Mouse (Mus musculus) adipocyte (in vitro differentiated cells): Measurements from ENCODE around the gene Sbno1.

Source experiments
- DNase-seq: peaks from one replicate; pipeline ENCODE4 v3.0.0-alpha.2; 2016; ENCODE audit warnings: low spot score

The Sbno1 gene

GRCm38 (mm10) chr5:124330086-124330485 lies 95.7 kb downstream of the Sbno1 start:
- DNase-seq, result no peak

DNA sequence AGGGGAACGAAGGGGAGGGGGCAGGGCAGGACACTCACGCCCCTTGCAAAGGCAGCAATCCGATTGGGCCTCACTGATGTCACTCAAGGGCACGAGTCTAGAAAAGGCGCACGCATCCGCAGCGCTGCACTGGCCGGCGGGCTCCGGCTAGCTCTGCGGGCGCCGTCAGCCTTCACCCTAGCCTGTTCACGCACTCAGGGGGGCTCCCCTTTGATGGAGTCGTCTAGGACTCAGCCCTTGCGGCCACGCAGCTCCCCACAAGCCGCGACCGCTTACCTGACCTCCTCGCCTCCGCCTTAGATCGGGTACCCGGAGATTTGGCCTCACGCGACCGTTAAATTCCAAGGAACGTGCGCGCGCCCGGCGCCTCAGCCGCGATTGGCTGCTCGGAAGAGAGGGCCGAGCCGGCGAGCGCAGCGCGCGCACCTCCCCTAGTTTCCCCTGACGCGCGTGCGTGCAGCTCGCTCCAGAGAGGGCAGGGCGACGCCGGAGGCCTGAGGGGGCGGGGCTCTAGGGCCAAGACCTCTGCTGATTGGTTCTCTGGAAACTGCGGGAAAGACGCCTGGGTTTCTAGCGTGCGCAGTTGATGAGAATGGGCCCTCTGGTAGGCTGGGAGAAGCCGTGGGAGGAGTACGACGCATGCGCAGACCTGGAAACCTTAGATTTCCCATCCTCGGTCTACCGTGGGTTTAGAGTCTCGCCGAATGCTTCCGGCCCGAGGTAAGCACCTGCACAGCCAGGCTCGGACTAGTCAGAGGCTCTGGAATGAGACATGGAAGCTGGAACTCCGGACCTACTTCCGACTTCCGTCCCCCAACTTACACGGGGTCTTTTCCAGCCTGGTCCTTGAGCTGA lies 98.1 kb downstream of the Sbno1 start, which contains the start of the genes Mphosph9 and 2810006K23Rik:
TSS of gene Mphosph9 (minus strand) at position 463 of the 855 bp plus-strand sequence.
TSS of gene 2810006K23Rik (plus strand) at position 580 of the 855 bp plus-strand sequence.
- DNase-seq, result peak; percentile 100

- peak; percentile 17 for DNase-seq
Observed at GRCm38 (mm10) chr5:124326829-124327228, 99.0 kb downstream of the Sbno1 start.
